Mouse (Mus musculus) kidney, adult 18-20 months (tissue): ENCODE measurements around the gene Gm18596.

Source experiments
- DNase-seq: peaks from one replicate; pipeline ENCODE4 v3.0.0; 2021

Gm18596 gene

DNA sequence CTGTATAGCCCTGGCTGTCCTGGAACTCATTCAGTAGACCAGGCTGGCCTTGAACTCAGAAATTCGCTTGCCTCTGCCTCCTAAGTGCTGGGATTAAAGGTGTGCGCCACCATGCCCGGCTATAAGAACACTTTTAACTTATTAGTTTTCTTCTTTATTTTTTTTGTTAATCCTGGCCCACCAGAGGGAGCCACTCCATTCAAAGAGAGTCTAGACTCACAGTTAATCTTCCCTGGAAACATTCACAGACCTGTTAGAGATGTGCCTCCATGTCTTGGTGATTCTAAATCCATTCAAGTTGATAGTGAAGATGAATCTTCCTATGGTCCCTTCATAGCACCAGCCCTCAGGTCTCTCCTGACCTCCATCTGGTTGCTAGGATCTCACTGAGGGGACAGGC is 32.6 kb downstream of the Gm18596 start:
- DNase-seq, result no peak

DNA sequence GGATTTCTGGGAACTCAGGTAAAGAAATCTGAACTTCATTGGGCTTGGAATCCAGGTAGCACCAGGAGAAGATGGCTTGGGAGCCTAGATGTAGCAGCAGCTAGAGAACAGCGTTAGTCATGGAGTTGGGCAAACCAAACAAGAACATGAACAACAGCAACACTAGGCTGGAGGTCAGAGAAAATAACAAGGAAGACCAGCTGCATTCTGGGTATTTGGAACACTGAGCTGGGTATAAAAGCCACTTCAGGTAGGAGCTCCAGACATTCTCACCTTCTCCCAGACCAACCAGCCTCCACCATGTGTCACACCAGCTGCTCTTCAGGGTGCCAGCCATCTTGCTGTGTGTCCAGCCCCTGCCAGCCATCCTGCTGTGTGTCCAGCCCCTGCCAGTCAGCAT is 36.1 kb downstream of the Gm18596 start, which contains the start of gene Gm10272:
Gene Gm10272 (plus strand): TSS at position 301 of the 400 bp plus-strand sequence.
- DNase-seq, result no peak

- no peak for DNase-seq
Observed at GRCm38 (mm10) chr10:77697133-77697532, 45.3 kb downstream of the Gm18596 start, which contains the start of gene Gm9508. Gene Gm9508, minus strand, starts transcription at chr10:77697233.
